Mouse (Mus musculus) fibroblast of lung, adult 2 months (primary cell): ENCODE results near the gene Cdc123.
"Not testable (repeated sequence)": the region's sequence is repeated elsewhere in the genome, so short reads cannot be mapped to it uniquely, and the experiment has no call there.

Source experiments
- DNase-seq: peaks from one replicate; pipeline ENCODE4 v3.0.0-alpha.2; 2011; ENCODE audit warnings: low read depth

Cdc123 gene

GRCm38 (mm10) chr2:5844873-5845631, at the start of gene Cdc123, which contains the start of gene Nudt5:
TSS of gene Cdc123 (minus strand) at chr2:5845164.
TSS of gene Nudt5 (plus strand) at chr2:5845019.
- peak; percentile 81 for DNase-seq

- DNase-seq = peak; percentile 6
Measured at GRCm38 (mm10) chr2:5894296-5894695, 49.3 kb upstream of the Cdc123 start.

- DNase-seq = no peak
Measured at GRCm38 (mm10) chr2:5889412-5889811, 44.4 kb upstream of the Cdc123 start.

GRCm38 (mm10) chr2:5888865-5889264, 43.9 kb upstream of the Cdc123 start:
- no peak for DNase-seq

- DNase-seq = no peak
Measured at GRCm38 (mm10) chr2:5877446-5877845, 32.5 kb upstream of the Cdc123 start.

- no peak for DNase-seq
Measured at GRCm38 (mm10) chr2:5869746-5870145, 24.8 kb upstream of the Cdc123 start.

- DNase-seq = peak; percentile 10
Measured at GRCm38 (mm10) chr2:5867681-5868080, 22.7 kb upstream of the Cdc123 start.

GRCm38 (mm10) chr2:5862834-5863233, 17.9 kb upstream of the Cdc123 start, which contains the start of gene Gm13199:
TSS of gene Gm13199 (minus strand) at chr2:5862934.
- no peak for DNase-seq

- DNase-seq = no peak
Measured at GRCm38 (mm10) chr2:5851866-5852265, 6.9 kb upstream of the Cdc123 start.

GRCm38 (mm10) chr2:5851116-5851515, 6.2 kb upstream of the Cdc123 start:
- DNase-seq = no peak

GRCm38 (mm10) chr2:5845826-5846225, 862 bp upstream of the Cdc123 start:
- no peak for DNase-seq

GRCm38 (mm10) chr2:5844181-5844872, 637 bp downstream of the Cdc123 start:
- no peak for DNase-seq

- no peak for DNase-seq
Measured at GRCm38 (mm10) chr2:5840815-5841214, 4.1 kb downstream of the Cdc123 start.

GRCm38 (mm10) chr2:5825265-5825913, 19.6 kb downstream of the Cdc123 start:
- no peak for DNase-seq

GRCm38 (mm10) chr2:5824685-5825084, 20.3 kb downstream of the Cdc123 start:
- no peak for DNase-seq

- DNase-seq = no peak
Measured at GRCm38 (mm10) chr2:5824213-5824612, 20.8 kb downstream of the Cdc123 start.

GRCm38 (mm10) chr2:5822449-5822848, 22.5 kb downstream of the Cdc123 start:
- DNase-seq = no peak

- no peak for DNase-seq
Measured at GRCm38 (mm10) chr2:5821264-5821663, 23.7 kb downstream of the Cdc123 start.

- no peak for DNase-seq
Measured at GRCm38 (mm10) chr2:5811235-5811782, 33.7 kb downstream of the Cdc123 start.

- DNase-seq = no peak
Measured at GRCm38 (mm10) chr2:5810036-5810718, 34.8 kb downstream of the Cdc123 start.

- not testable (repeated sequence) for DNase-seq
Measured at GRCm38 (mm10) chr2:5806201-5806600, 38.8 kb downstream of the Cdc123 start.

- DNase-seq = no peak
Measured at GRCm38 (mm10) chr2:5805228-5805627, 39.7 kb downstream of the Cdc123 start.
